Mouse (Mus musculus) liver, adult 2 months (tissue): ENCODE measurements around the gene Olfr51.

Source experiments
- CTCF ChIP-seq: fragments of 200-500 bp; IDR thresholded peaks from 2 replicates; pipeline ENCODE4 v1.5.1; 2011; ENCODE audit warnings: low read depth, low read length, control low read depth
- POLR2A ChIP-seq: fragments of 200-500 bp; IDR thresholded peaks from 2 replicates; pipeline ENCODE4 v1.6.1; 2011; ENCODE audit warnings: low read length, control low read depth; ENCODE audit not compliant: insufficient read depth; ENCODE audit errors: extremely low read depth

DNA sequence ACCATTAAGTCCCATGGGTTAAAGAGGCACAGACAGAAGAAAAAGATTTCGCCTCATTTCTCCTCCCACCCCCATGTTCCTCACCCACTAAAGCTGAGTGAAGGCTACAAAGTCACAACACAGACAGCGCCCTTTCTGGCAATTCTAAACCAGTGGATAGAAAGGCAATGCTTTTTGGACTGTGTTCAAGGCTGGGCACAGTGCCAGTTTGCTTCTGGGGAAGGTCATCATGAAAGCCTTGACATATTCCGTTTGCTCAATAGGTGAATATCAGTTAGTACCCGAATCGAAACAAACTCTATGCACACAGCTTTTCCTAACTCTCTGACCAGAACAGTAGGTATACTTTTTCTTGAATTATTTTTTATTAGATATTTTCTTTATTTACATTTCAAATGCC, 8.4 kb downstream of the Olfr51 start:
- TF ChIP-seq POLR2A (no peak), CTCF (no peak)
